ENCODE assay signal across 11 mouse cellular contexts in the genomic region with DNA sequence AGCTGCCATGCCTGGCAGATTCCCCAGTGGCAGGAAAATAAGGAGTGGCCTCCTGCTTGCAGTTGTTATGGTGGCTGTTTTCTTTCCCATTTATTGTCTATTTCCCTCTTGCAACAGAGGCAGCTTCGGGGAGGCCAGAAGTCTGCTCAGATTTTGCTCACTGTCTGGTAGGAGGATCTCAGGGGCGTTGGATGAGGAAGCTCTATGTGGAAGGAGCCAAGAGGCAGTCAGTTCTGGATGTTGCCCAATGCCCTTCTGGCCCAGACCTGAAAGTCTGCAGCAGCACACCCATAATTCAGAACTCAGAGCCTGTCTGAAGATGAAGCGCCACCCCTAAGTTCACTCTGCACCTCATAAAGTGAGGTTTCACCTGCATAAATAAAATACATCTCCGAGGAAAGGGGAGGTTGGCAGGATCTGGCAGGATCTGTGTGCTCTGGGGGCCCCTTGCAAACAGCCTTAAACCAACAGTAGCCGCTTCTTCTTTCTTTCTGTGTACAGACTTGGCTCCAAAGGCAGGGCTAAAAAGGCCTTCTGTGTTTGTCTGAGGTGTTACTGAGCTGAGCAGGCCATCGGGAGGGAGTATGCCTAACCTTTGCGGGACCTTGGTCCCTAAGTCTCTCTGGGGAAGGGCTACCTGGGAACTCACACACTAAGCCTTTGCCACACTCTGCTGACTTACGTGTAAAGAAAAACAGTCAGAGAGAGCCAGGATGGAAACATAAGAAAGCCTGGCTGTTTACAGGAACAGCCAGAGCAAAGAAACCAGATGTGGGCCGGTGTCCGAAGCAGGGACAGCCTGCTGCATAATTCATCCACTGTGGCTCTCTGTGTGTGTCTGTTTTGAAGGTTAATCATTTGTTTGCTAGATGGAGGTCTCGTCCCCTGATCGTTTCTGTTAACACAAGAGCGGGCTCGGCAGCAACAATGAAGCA.
A peak's percentile ranks its signal among the peaks of the same experiment; 100 is the strongest.
DNase-seq lines count a peak whose midpoint lies in the region; ATAC-seq lines count a peak whose summit lies in the region.
"Had no signal": no experiment of that assay in that cellular context is flagged by ENCODE, and none has a peak within 500 bp of the region (broad histone marks: within the 10 kb centered on the region; RNA-seq: fewer than 3 reads in every experiment).

No protein-coding gene starts in this region.

- ATAC-seq in hindbrain, embryonic 12.5 days (ENCODE audit: low FRiP score) = no peak
- no peak for ATAC-seq in lung, embryonic 16.5 days (ENCODE audit: low read depth)
- no peak for ATAC-seq in megakaryocyte-erythroid progenitor cell, adult 5-6 weeks (replicated peaks; ENCODE audit: low FRiP score, low TSS enrichment, poor library complexity, severe bottlenecking)

- H3K9me3 ChIP-seq in hindbrain, embryonic 12.5 days (replicated peaks) = no peaks in the 10 kb centered on the region
- H3K9me3 ChIP-seq in lung, embryonic 16.5 days (ENCODE audit: control insufficient read depth, low read length) = no peaks in the 10 kb centered on the region

- H3K36me3 ChIP-seq in hindbrain, embryonic 12.5 days = no peaks in the 10 kb centered on the region
- no peaks in the 10 kb centered on the region for H3K36me3 ChIP-seq in lung, embryonic 16.5 days (ENCODE audit: control insufficient read depth, insufficient read depth, low read length)
- H3K36me3 ChIP-seq: G1E had no signal

- peak; percentile 45 for DNase-seq in layer of hippocampus, adult 9-11 months
- DNase-seq in layer of hippocampus, adult 8-10 months (ENCODE audit: low spot score in 2 of 2) = no peak
- DNase-seq in cerebellum, postnatal 14 days = peak; percentile 55 to 72
- DNase-seq in Muller cell, postnatal 12 days (ENCODE audit: inconsistent ontology term) = no peak
- no peak for DNase-seq in urinary bladder, postnatal 10 days (ENCODE audit: low spot score)

- no peaks in the 10 kb centered on the region for H3K27me3 ChIP-seq in hindbrain, embryonic 12.5 days
- H3K27me3 ChIP-seq in lung, embryonic 16.5 days (ENCODE audit: control insufficient read depth, insufficient read depth, low read depth, low read length) = no peaks in the 10 kb centered on the region

- H3K4me1 ChIP-seq in hindbrain, embryonic 12.5 days = peaks cover 15% of the 10 kb centered on the region
- peaks cover 10% of the 10 kb centered on the region; the same call in 1 of the 2 replicates for H3K4me1 ChIP-seq in lung, embryonic 16.5 days (replicated peaks; ENCODE audit: control insufficient read depth, insufficient read depth, low read length)

- no peak overlapping the region for H3K4me2 ChIP-seq in hindbrain, embryonic 12.5 days (replicated peaks)
- H3K4me2 ChIP-seq in lung, embryonic 16.5 days (ENCODE audit: low read depth, low read length) = no peak overlapping the region

- no peak overlapping the region for H3K4me3 ChIP-seq in hindbrain, embryonic 12.5 days
- H3K4me3 ChIP-seq in lung, embryonic 16.5 days (ENCODE audit: low read length) = no peak overlapping the region
- H3K4me3 ChIP-seq: erythroblast, embryonic 14.5 days had no signal

- WGBS in hindbrain, embryonic 12.5 days = 60% methylated on average over 14 of the region's 14 CpGs
- 32% methylated on average over 14 of the region's 14 CpGs for WGBS in lung, embryonic 16.5 days

- no peak overlapping the region for H3K9ac ChIP-seq in hindbrain, embryonic 12.5 days
- 0 out of 2 replicates have a peak overlapping the region, but pooled peaks have one; percentile 23 for H3K9ac ChIP-seq in lung, embryonic 16.5 days (ENCODE audit: low read length)

- H3K27ac ChIP-seq in hindbrain, embryonic 12.5 days = 0 out of 2 replicates have a peak overlapping the region, but pooled peaks have one; percentile 8
- peak overlapping the region; percentile 42; the same call in 1 of the 2 replicates for H3K27ac ChIP-seq in lung, embryonic 16.5 days (ENCODE audit: low read length)
- H3K27ac ChIP-seq: macrophage had no signal

Comparison
In these comparisons a context has a peak if more than half of its experiments do, and no peak if none do; other contexts are left out.
1. DNase-seq: peak in layer of hippocampus, adult 9-11 months (single experiment) and cerebellum, postnatal 14 days (2 of 2); none in layer of hippocampus, adult 8-10 months (0 of 2), Muller cell, postnatal 12 days (single experiment) and urinary bladder, postnatal 10 days (single experiment).